In genomic region chr8:9769061-9769460, GRCm38 (mm10) we compare ENCODE assay signal across 8 mouse cellular contexts. TPM values are rescaled to one million over a fixed set of nuclear protein-coding genes. Genes with fewer than 3 reads are reported as not detected.
DNase-seq lines count a peak whose midpoint lies in the region; ATAC-seq lines count a peak whose summit lies in the region.

No protein-coding gene starts in this region.

- peaks cover 24% of the 10 kb centered on the region for H3K4me1 ChIP-seq in embryonic facial prominence, embryonic 13.5 days
- H3K4me1 ChIP-seq in hindbrain, embryonic 11.5 days (replicated peaks; ENCODE audit: control insufficient read depth, insufficient read depth, low read length), result no peaks in the 10 kb centered on the region
- H3K4me1 ChIP-seq in liver, embryonic 11.5 days (replicated peaks; ENCODE audit: control insufficient read depth, insufficient read depth, low read length), result no peaks in the 10 kb centered on the region
- no peaks in the 10 kb centered on the region for H3K4me1 ChIP-seq in neural tube, embryonic 11.5 days (ENCODE audit: control insufficient read depth, insufficient read depth, low read length)

- no peak overlapping the region for H3K27ac ChIP-seq in embryonic facial prominence, embryonic 13.5 days
- H3K27ac ChIP-seq in hindbrain, embryonic 11.5 days (ENCODE audit: low read depth, low read length), result no peak overlapping the region
- no peak overlapping the region for H3K27ac ChIP-seq in liver, embryonic 11.5 days (ENCODE audit: low read depth, low read length)
- no peak overlapping the region for H3K27ac ChIP-seq in neural tube, embryonic 11.5 days (ENCODE audit: low read depth, low read length)

- WGBS in embryonic facial prominence, embryonic 13.5 days, result 34% methylated on average over 6 of the region's 6 CpGs
- 32% methylated on average over 6 of the region's 6 CpGs for WGBS in hindbrain, embryonic 11.5 days
- 26% methylated on average over 6 of the region's 6 CpGs for WGBS in liver, embryonic 11.5 days
- 43% methylated on average over 6 of the region's 6 CpGs for WGBS in neural tube, embryonic 11.5 days

- no peaks in the 10 kb centered on the region for H3K9me3 ChIP-seq in embryonic facial prominence, embryonic 13.5 days
- H3K9me3 ChIP-seq in hindbrain, embryonic 11.5 days (ENCODE audit: control insufficient read depth, low read length), result no peaks in the 10 kb centered on the region
- no peaks in the 10 kb centered on the region for H3K9me3 ChIP-seq in liver, embryonic 11.5 days (ENCODE audit: control insufficient read depth, low read length)
- no peaks in the 10 kb centered on the region for H3K9me3 ChIP-seq in neural tube, embryonic 11.5 days (ENCODE audit: control insufficient read depth, low read length)

- DNase-seq in layer of hippocampus, adult 11-12 months (ENCODE audit: low spot score), result peak; percentile 14
- no peak for DNase-seq in layer of hippocampus, adult 9-11 months
- DNase-seq in adrenal gland, adult 8-10 months, result peak; percentile 40
- DNase-seq in hindbrain, embryonic 11.5 days (ENCODE audit: low spot score), result peak; percentile 82
- DNase-seq in liver, embryonic 11.5 days (ENCODE audit: low spot score), result peak; percentile 58
- DNase-seq in neural tube, embryonic 11.5 days (ENCODE audit: low spot score), result peak; percentile 73
- peak; percentile 38 to 64 for DNase-seq in urinary bladder, postnatal 36 days (ENCODE audit: low spot score in 2 of 2)

- H3K27me3 ChIP-seq in embryonic facial prominence, embryonic 13.5 days, result peaks cover 49% of the 10 kb centered on the region
- H3K27me3 ChIP-seq in hindbrain, embryonic 11.5 days (ENCODE audit: control insufficient read depth, insufficient read depth, low read length), result peaks cover 8% of the 10 kb centered on the region
- H3K27me3 ChIP-seq in liver, embryonic 11.5 days (replicated peaks; ENCODE audit: control insufficient read depth, insufficient read depth, low read length), result peaks cover 44% of the 10 kb centered on the region
- peaks cover 14% of the 10 kb centered on the region; the same call in 1 of the 2 replicates for H3K27me3 ChIP-seq in neural tube, embryonic 11.5 days (ENCODE audit: control insufficient read depth, insufficient read depth, low read length)

- H3K4me3 ChIP-seq in embryonic facial prominence, embryonic 13.5 days, result no peak overlapping the region
- no peak overlapping the region for H3K4me3 ChIP-seq in hindbrain, embryonic 11.5 days (ENCODE audit: low read depth, low read length)
- no peak overlapping the region for H3K4me3 ChIP-seq in liver, embryonic 11.5 days (ENCODE audit: low read depth, low read length)
- peak overlapping the region; percentile 13 for H3K4me3 ChIP-seq in neural tube, embryonic 11.5 days (ENCODE audit: low read depth, low read length)

- no peaks in the 10 kb centered on the region for H3K36me3 ChIP-seq in embryonic facial prominence, embryonic 13.5 days
- no peaks in the 10 kb centered on the region for H3K36me3 ChIP-seq in hindbrain, embryonic 11.5 days (ENCODE audit: control insufficient read depth, insufficient read depth, low read length)
- no peaks in the 10 kb centered on the region for H3K36me3 ChIP-seq in liver, embryonic 11.5 days (ENCODE audit: control insufficient read depth, insufficient read depth, low read length)
- no peaks in the 10 kb centered on the region for H3K36me3 ChIP-seq in neural tube, embryonic 11.5 days (ENCODE audit: control insufficient read depth, insufficient read depth, low read length)

- peak; percentile 75; the same call in 1 of the 2 replicates for ATAC-seq in embryonic facial prominence, embryonic 13.5 days (ENCODE audit: insufficient number of reproducible peaks, insufficient read depth, low FRiP score, low TSS enrichment, low read depth)
- ATAC-seq in hindbrain, embryonic 11.5 days (ENCODE audit: low FRiP score), result no peak
- no peak for ATAC-seq in liver, embryonic 11.5 days (replicated peaks; ENCODE audit: low FRiP score)
- no peak for ATAC-seq in neural tube, embryonic 11.5 days (ENCODE audit: insufficient read depth, low FRiP score, low TSS enrichment)

- H3K9ac ChIP-seq in embryonic facial prominence, embryonic 13.5 days, result no peak overlapping the region
- no peak overlapping the region for H3K9ac ChIP-seq in hindbrain, embryonic 11.5 days (ENCODE audit: low read depth, low read length)
- no peak overlapping the region for H3K9ac ChIP-seq in liver, embryonic 11.5 days (ENCODE audit: low read depth, low read length)
- H3K9ac ChIP-seq in neural tube, embryonic 11.5 days (ENCODE audit: low read length), result no peak overlapping the region

- H3K4me2 ChIP-seq in embryonic facial prominence, embryonic 13.5 days, result no peak overlapping the region
- H3K4me2 ChIP-seq in hindbrain, embryonic 11.5 days (replicated peaks; ENCODE audit: low read depth, low read length), result peak overlapping the region; percentile 27
- H3K4me2 ChIP-seq in liver, embryonic 11.5 days, result no peak overlapping the region
- peak overlapping the region; percentile 86 for H3K4me2 ChIP-seq in neural tube, embryonic 11.5 days (ENCODE audit: low read depth)

RNA-seq across cellular contexts. Expression of gene Fam155a, which starts 1.9 kb away (rescaled TPM):
- total RNA-seq in adrenal gland, adult 8-10 months (2022), result 10 to 100 TPM in 2 of 4 experiments, 1 to 10 TPM in 2; 8.3 to 13.6 (median 10.9) TPM
- 1.0 and 1.1 TPM in 2 replicates for polyA plus RNA-seq in embryonic facial prominence, embryonic 13.5 days (2015; fragmentation: Nextera tagmentation; extraction: Ambion mirVana)
- polyA plus RNA-seq in hindbrain, embryonic 11.5 days (2014; fragmentation: Nextera tagmentation; extraction: Ambion mirVana), result 4.8 and 7.1 TPM in 2 replicates
- 0.16 and 0.41 TPM in 2 replicates for polyA plus RNA-seq in liver, embryonic 11.5 days (2014; fragmentation: Nextera tagmentation; extraction: Ambion mirVana)
- polyA plus RNA-seq in neural tube, embryonic 11.5 days (2014; fragmentation: Nextera tagmentation; extraction: Ambion mirVana), result 4.1 and 6.6 TPM in 2 replicates

Comparison
In these comparisons a context has a peak if more than half of its experiments do, and no peak if none do; other contexts are left out.
1. H3K4me2 ChIP-seq: peak in hindbrain, embryonic 11.5 days (single experiment) and neural tube, embryonic 11.5 days (single experiment); none in embryonic facial prominence, embryonic 13.5 days (single experiment) and liver, embryonic 11.5 days (single experiment).